Mouse (Mus musculus): ENCODE results near the gene Dlx3. TPM values are rescaled to one million over a fixed set of nuclear protein-coding genes. Genes with fewer than 3 reads are reported as not detected.

Dlx3 gene
- total RNA-seq, 4 experiments from 2014 or later: not detected

DNA sequence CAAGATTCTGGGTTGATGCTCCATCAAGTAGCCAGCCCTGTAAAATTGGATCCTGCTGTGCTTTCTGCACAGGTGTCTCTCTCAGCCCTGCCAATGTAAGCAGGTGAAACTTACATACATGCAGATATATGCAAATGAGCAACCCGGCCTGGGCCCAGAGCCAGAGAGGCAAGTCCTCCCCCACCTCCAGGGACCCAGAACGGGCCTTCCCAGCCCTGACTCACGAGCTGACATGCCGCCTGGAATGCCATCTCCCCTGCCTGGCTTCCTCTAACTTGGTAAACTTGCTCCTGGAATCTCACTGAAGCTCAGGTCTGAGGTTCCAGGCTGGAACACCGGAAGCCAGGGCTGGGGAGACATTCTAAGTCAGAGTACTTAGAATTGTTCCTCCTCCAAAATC, 33.2 kb downstream of the Dlx3 start:
- DNase-seq (ENCODE audit: low spot score in 2 of 2): no peak

- DNase-seq (ENCODE audit: low spot score in 2 of 2): no peak
Observed at GRCm38 (mm10) chr11:95153681-95154080, 33.8 kb downstream of the Dlx3 start.

GRCm38 (mm10) chr11:95155511-95155910, 35.6 kb downstream of the Dlx3 start:
- DNase-seq (ENCODE audit: low spot score in 2 of 2): no peak

DNA sequence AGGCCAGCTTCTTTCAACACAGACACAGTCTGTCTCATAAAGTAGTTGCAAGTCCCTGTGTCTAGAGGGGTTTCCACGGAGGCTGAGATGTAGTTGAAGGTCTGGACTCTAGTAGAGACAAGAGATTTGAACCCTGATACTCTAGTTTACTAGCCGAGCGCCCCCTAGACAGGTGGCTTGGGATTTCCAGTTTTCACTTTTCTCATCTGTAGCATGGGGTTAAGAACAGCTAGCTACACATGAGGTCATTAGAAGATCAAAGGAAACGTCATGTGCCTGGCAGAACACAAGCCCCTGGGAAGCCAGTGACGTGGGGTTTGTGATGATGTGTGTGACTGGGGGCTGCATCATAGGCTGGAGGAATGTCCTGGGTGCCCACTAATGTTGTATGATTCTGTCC, 37.4 kb downstream of the Dlx3 start:
- no peak for DNase-seq (ENCODE audit: low spot score in 2 of 2)

- DNase-seq (ENCODE audit: low spot score in 2 of 2): no peak
Observed at GRCm38 (mm10) chr11:95157872-95158271, 38.0 kb downstream of the Dlx3 start.

DNA sequence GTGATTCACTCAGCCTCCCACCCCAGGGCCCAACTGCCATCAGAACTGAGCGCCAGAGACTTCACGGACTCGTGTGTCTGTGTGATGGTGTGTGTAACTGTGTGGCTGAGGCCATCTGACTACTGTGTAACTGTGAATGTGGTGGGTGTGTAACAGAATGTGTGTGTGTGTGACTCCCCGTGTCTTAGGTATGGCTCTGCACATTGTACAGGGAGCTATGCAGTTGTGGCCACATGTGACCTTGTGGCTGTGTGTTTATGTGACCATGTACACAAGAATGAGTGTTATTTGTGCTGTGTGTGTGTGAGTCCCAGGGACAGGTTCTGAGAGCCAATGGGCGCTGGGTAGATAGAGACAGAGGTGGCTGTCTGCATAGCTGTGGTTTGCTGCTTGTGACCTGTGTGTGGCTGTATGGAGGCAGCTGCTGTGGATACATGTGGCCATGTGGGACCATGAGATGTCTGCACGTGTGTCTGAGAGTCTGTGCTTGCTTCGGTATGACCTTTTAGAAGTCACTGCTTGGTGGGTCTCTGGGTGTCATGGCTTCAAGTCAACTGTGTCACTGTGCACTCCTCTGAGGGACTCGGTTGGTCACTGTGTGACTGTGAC, 39.9 kb downstream of the Dlx3 start:
- no peak for DNase-seq (ENCODE audit: low spot score in 2 of 2)

DNA sequence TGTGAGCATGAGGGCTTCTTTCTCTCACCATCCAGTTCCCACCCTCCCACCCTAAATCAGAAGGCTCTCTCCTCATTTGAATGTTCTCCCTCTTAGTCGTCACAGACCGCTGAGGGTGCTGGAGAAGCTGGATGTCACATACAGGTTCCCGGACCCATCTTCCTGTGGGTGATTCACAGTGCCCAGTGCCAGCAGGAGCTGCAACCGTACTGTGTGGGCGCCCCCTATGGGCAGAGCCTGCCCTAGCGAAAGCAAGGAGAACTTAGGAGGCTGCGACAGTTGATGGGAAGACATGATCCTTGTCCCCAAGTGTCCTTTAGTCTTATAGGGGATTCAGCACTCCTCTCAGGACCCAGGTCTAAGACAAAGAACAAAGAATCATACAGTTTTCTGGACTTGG, 40.8 kb downstream of the Dlx3 start:
- DNase-seq (ENCODE audit: low spot score in 2 of 2): no peak

- no peak for DNase-seq (ENCODE audit: low spot score in 2 of 2)
Observed at GRCm38 (mm10) chr11:95161708-95162107, 41.8 kb downstream of the Dlx3 start.

DNA sequence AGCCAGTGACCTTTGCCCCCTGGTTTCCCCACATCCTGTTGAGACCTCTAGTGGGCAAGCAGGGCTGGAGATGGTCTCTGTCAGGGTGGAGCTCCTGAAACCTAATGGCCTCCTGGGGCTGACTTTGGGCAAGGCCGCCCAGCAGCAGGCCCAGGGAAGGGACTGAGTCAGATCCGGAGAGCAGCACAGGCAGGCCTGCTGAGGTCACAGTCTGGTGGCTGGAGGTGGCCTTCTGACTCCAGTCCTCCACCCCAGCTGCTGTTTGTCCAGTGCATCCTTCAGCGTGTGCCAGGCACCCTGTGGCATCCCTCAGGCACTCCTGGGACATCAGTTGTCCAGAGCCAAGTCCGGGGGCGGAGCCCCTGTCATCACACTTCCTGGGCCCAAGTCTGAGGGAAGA, 45.9 kb downstream of the Dlx3 start:
- DNase-seq (ENCODE audit: low spot score in 2 of 2): no peak

Other genes starting within 250 kb of the Dlx3 start
- 10 to 100 TPM; 30.9 to 90.6 (median 45.9) TPM for gene Col1a1, start 183.9 kb upstream of the Dlx3 start, total RNA-seq (2022)
- gene Hils1, start 152.5 kb upstream of the Dlx3 start, total RNA-seq (2022): not detected
- gene Sgca, start 143.8 kb upstream of the Dlx3 start, total RNA-seq (2022): 100 to 1,000 TPM; 272 to 306 (median 288) TPM
- gene Ppp1r9b, start 129.1 kb upstream of the Dlx3 start, total RNA-seq (2022): 10 to 100 TPM; 15.8 to 23.9 (median 19.4) TPM
- gene Samd14, start 110.2 kb upstream of the Dlx3 start, total RNA-seq (2022): under 1 TPM; 0.24 to 0.62 (median 0.45) TPM
- gene Pdk2, start 78.8 kb upstream of the Dlx3 start, total RNA-seq (2022): 100 to 1,000 TPM; 484 to 519 (median 495) TPM
- gene Itga3, start 43.3 kb upstream of the Dlx3 start, total RNA-seq (2022): 1 to 10 TPM; 3.6 to 5.3 (median 4.1) TPM
- gene Dlx4, start 26.1 kb downstream of the Dlx3 start, total RNA-seq (2022): not detected
- not detected for gene Tac4, start 141.4 kb downstream of the Dlx3 start, total RNA-seq (2022)
- 10 to 100 TPM; 19.8 to 28.9 (median 24.2) TPM for gene Kat7, start 190.1 kb downstream of the Dlx3 start, total RNA-seq (2022)
- 1 to 10 TPM; 1.4 to 2.6 (median 2.5) TPM for gene Fam117a, start 216.9 kb downstream of the Dlx3 start, total RNA-seq (2022)

Data from gastrocnemius, adult 8-10 months (tissue).